Mouse (Mus musculus): ENCODE measurements at regions not wholly inside any gene's neighbourhood (a gene's known extent, or its start where the extent isn't known, plus 50 kb on each side); places are given as distances from the start of the nearest gene placed in this dataset.

DNA sequence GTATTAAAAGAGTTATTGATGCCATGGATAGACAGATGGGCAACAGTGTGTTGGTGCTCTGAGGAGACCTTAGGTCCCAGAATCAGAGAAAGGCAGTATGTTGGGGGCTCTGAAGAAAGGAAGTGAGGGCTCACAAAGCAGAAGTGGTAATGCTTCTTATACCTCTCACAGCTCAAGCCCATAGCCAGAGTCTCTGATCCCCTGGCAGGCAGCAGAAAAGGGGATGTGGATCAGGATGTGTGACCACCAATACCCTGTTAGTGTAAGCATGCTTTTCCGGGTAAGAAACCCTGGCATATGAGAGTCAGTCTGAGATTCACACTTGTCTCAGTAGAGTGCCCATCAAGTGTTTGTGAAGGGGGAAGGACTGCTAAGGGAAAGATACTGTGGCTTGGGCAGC, 54.8 kb upstream of the Usp27x start:
- Histone ChIP-seq H3K27ac (no peak overlapping the region), H3K4me2 (ENCODE audit: low read depth) (no peak overlapping the region), H3K4me3 (ENCODE audit: insufficient read depth in 1 of 2, low read depth in 2 of 2, low read length in 2 of 2) (no peak overlapping the region), H3K9me3 (ENCODE audit: control insufficient read depth, low read length) (no peaks in the 10 kb centered on the region), H3K36me3 (replicated peaks; ENCODE audit: control insufficient read depth, insufficient read depth, low read depth) (no peaks in the 10 kb centered on the region), H3K27me3 (ENCODE audit: control insufficient read depth, insufficient read depth, low read length) (no peaks in the 10 kb centered on the region), H3K9ac (replicated peaks) (no peak overlapping the region), H3K4me1 (replicated peaks; ENCODE audit: control insufficient read depth in 2 of 2, insufficient read depth in 2 of 2, low read length in 1 of 2) (no peaks in the 10 kb centered on the region)
- TF ChIP-seq CTCF (IDR thresholded peaks at IDR 0.05; ENCODE audit: low read depth) = no peak
- TF ChIP-seq EP300 (IDR thresholded peaks at IDR 0.05; ENCODE audit: low read depth) = no peak
- no peak for DNase-seq (ENCODE audit: low read depth in 3 of 3, low spot score in 3 of 3)
- WGBS (ENCODE audit: insufficient replicate concordance) = 35% methylated on average over 1 of the region's 1 CpGs
- ATAC-seq (ENCODE audit: insufficient read depth) = no peak

DNA sequence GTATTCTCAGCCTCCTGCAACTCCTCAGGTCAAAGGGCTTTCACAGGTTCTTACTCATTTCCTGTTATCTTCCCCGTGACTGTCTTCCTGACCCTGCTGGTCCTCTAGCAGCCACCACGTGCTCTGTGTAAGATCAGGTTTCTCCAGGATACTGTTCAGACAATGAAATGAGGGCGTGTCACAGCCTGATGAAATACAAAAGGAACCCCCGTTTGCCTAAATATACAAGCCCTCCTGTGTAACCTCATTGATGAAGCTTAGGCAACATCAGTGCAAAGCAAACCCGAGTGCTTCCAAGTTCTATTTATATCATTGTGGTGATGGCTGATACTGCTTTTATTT, 53.9 kb upstream of the Usp27x start:
- WGBS (ENCODE audit: insufficient replicate concordance) = 12% methylated on average over 5 of the region's 5 CpGs
- ATAC-seq (ENCODE audit: insufficient read depth) = no peak
- Histone ChIP-seq H3K36me3 (replicated peaks; ENCODE audit: control insufficient read depth, insufficient read depth, low read depth) (no peaks in the 10 kb centered on the region), H3K27me3 (ENCODE audit: control insufficient read depth, insufficient read depth, low read length) (no peaks in the 10 kb centered on the region), H3K9me3 (ENCODE audit: control insufficient read depth, low read length) (no peaks in the 10 kb centered on the region), H3K4me2 (ENCODE audit: low read depth) (no peak overlapping the region), H3K4me3 (ENCODE audit: insufficient read depth in 1 of 2, low read depth in 2 of 2, low read length in 2 of 2) (no peak overlapping the region), H3K27ac (no peak overlapping the region), H3K4me1 (replicated peaks; ENCODE audit: control insufficient read depth in 2 of 2, insufficient read depth in 2 of 2, low read length in 1 of 2) (no peaks in the 10 kb centered on the region), H3K9ac (replicated peaks) (no peak overlapping the region)
- no peak for DNase-seq (ENCODE audit: low read depth in 3 of 3, low spot score in 3 of 3)
- no peak for TF ChIP-seq CTCF (IDR thresholded peaks at IDR 0.05; ENCODE audit: low read depth)
- TF ChIP-seq EP300 (IDR thresholded peaks at IDR 0.05; ENCODE audit: low read depth) = no peak

- Histone ChIP-seq H3K4me2 (ENCODE audit: low read depth) (no peak overlapping the region), H3K27me3 (ENCODE audit: control insufficient read depth, insufficient read depth, low read length) (no peaks in the 10 kb centered on the region), H3K9ac (replicated peaks) (no peak overlapping the region), H3K4me1 (replicated peaks; ENCODE audit: control insufficient read depth in 2 of 2, insufficient read depth in 2 of 2, low read length in 1 of 2) (no peaks in the 10 kb centered on the region), H3K9me3 (ENCODE audit: control insufficient read depth, low read length) (no peaks in the 10 kb centered on the region), H3K4me3 (ENCODE audit: insufficient read depth in 1 of 2, low read depth in 2 of 2, low read length in 2 of 2) (no peak overlapping the region), H3K36me3 (replicated peaks; ENCODE audit: control insufficient read depth, insufficient read depth, low read depth) (no peaks in the 10 kb centered on the region), H3K27ac (no peak overlapping the region)
- no peak for TF ChIP-seq CTCF (IDR thresholded peaks at IDR 0.05; ENCODE audit: low read depth)
- TF ChIP-seq EP300 (IDR thresholded peaks at IDR 0.05; ENCODE audit: low read depth) = no peak
- ATAC-seq (ENCODE audit: insufficient read depth) (no peak), DNase-seq (ENCODE audit: low read depth in 3 of 3, low spot score in 3 of 3) (no peak)
- WGBS (ENCODE audit: insufficient replicate concordance) = 40% methylated on average over 20 of the region's 20 CpGs
Measured at GRCm38 (mm10) chrX:7428621-7429523, 53.2 kb upstream of the Usp27x start.
